Mouse (Mus musculus) testis, adult 2 months (tissue): ENCODE results near the gene Klf13. TPM values are rescaled to one million over a fixed set of nuclear protein-coding genes. Genes with fewer than 3 reads are reported as not detected.
A peak's percentile ranks its signal among the peaks of the same experiment; 100 is the strongest.

Experiments used
- H3K27ac ChIP-seq: fragments of 200-500 bp; 2 replicates; pipeline ENCODE4 v1.5.1; 2012; ENCODE audit warnings: low read depth, low read length; ENCODE audit not compliant: control insufficient read depth, insufficient read depth
- H3K27me3 ChIP-seq: fragments of 200-500 bp; 2 replicates; pipeline ENCODE4 v1.6.1; 2012; ENCODE audit warnings: mild to moderate bottlenecking, low read length, moderate library complexity; ENCODE audit not compliant: control insufficient read depth, insufficient read depth
- H3K36me3 ChIP-seq: fragments of 200-500 bp; 2 replicates; pipeline ENCODE4 v1.6.1; 2012; ENCODE audit warnings: mild to moderate bottlenecking, low read length; ENCODE audit not compliant: control insufficient read depth, insufficient read depth
- H3K4me1 ChIP-seq: fragments of 200-500 bp; 2 replicates; pipeline ENCODE4 v1.6.1; 2012; ENCODE audit warnings: low read length; ENCODE audit not compliant: control insufficient read depth, insufficient read depth
- H3K4me3 ChIP-seq: fragments of 200-500 bp; 2 replicates; pipeline ENCODE4 v1.5.1; 2012; ENCODE audit warnings: low read depth, mild to moderate bottlenecking, low read length, moderate library complexity, mixed read lengths; ENCODE audit not compliant: control insufficient read depth
- CTCF ChIP-seq: fragments of 200-500 bp; IDR thresholded peaks from 2 replicates; pipeline ENCODE4 v1.5.1; 2012; ENCODE audit warnings: low read depth, mild to moderate bottlenecking, inconsistent platforms, low read length, moderate library complexity; ENCODE audit not compliant: control insufficient read depth, insufficient read depth, insufficient replicate concordance
- POLR2A ChIP-seq: fragments of 200-500 bp; IDR thresholded peaks from 2 replicates; pipeline ENCODE4 v1.6.1; 2012; ENCODE audit warnings: low read depth, mild to moderate bottlenecking, inconsistent platforms, low read length, moderate library complexity; ENCODE audit not compliant: control insufficient read depth
- polyA plus RNA-seq: library from polyadenylated mRNA; depleted of rRNA; stranded (reverse); fragments of >200 nt; gene quantifications from 2 replicates; pipeline ENCODE4 v1.2.3, GENCODE M21; 2012

Gene Klf13
- polyA plus RNA-seq, 1 experiment: 2.8 TPM

DNA sequence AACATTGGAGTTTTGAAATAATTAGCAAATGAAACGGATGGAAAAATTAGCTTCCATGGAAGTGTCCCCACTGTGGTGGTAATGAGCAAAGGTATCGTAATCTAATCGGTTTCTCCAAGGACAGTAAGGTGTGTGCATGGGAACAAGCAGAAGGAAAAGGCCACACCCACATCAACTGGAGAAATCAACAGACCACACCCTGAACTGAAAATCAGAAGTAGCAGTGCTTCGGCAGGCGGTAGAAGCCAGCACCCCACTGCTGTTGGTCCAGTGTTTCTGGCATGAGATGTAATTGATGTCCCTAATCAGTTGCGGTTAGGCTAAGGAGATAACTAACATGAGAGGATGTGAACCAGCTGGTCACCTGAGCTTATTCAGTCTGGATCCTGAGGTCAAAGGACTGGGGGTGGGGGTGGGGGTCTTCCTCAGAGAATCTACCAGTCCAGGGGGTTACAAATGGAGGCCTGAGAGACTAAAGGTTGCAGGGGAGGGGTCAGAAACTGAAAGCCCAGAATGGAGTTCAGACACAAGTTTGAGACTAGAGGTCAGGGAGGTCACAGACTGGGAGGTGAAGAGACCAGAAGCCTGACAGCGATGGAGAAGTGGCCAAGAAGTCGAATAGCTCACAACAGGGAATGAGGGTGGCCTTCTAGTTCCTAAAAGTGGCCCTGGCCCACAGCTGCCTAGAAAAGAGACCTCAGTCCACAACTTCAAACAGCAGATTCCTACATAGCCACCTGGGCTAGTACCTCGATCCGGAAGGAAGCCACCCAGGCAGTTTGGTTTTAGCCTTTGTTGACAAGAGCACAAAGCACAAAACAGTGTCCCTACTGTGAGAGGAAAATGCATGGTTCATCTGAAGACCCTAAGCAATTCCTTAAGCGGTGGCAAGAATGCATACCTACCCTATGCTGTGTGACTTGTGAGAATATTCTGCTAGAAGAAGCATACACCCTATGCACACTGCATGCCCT, 9.1 kb upstream of the Klf13 start:
- Histone ChIP-seq H3K4me3 (no peak overlapping the region), H3K4me1 (no peaks in the 10 kb centered on the region), H3K27ac (no peak overlapping the region), H3K27me3 (no peaks in the 10 kb centered on the region), H3K36me3 (no peaks in the 10 kb centered on the region)
- TF ChIP-seq POLR2A (no peak), CTCF (no peak)

DNA sequence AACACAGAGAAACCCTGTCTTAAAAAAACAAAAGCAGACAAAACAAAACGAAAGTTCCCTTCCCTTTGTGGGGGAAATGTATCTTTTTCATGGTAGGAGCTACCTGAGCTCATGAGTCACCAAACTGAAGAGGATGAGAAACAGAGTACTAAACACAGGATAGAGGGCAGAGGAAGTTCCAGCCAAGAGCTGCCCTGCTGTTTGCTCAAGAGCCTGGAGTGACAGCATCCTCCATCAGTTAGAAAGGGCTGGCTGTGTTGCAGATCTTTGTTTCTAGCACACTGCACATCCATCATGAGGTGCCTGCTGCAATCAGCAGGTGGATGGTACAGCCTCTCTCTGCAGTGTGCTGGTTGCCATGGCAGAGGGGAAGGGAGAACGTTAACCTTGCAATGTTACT, 5.2 kb upstream of the Klf13 start:
- no peaks in the 10 kb centered on the region for H3K36me3 ChIP-seq
- no peak overlapping the region for H3K27ac ChIP-seq
- no peak overlapping the region for H3K4me3 ChIP-seq
- H3K4me1 ChIP-seq: peaks cover 9% of the 10 kb centered on the region
- TF ChIP-seq CTCF (no peak), POLR2A (no peak)
- H3K27me3 ChIP-seq: no peaks in the 10 kb centered on the region

DNA sequence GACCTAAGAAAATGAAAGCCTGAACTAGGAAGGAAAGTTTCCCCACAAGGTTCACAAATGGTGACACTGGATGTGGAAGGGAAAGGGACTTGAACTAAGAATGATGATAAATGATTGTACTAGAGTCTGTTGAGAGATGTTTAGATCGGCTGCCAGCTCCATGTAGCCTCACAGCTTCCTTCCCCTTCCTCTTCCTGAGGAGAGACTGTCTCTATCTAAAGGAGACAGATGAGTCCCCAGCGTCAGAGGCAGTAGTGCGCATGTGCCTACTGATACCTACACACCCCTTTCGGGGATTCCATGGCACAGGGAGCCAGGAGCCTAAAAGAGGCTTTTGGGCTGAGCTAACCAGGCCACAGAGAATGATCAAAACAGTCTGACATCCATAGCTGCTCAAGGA, 2.8 kb upstream of the Klf13 start:
- no peaks in the 10 kb centered on the region for H3K36me3 ChIP-seq
- H3K27ac ChIP-seq: no peak overlapping the region
- no peaks in the 10 kb centered on the region for H3K27me3 ChIP-seq
- no peak overlapping the region for H3K4me3 ChIP-seq
- peaks cover 15% of the 10 kb centered on the region for H3K4me1 ChIP-seq
- TF ChIP-seq CTCF: no peak
- no peak for TF ChIP-seq POLR2A

DNA sequence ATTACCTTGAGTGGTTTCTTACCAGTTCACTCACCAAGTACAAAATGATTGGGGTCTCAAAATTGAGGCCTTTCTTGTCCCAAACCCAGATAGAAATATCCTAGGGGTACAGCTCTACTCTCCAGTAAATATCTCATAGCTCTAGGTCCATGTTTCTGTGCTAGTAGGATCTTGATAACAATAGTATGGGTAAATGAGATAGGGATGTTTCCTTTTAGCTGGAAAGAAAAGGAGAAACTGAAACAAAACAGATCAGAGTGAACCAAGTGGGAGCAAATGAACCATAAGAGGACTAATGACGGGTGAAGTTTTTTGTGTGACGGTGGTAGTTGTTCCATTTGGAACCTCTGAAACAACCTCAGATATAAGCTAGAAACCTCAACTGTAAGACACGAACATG, 2.3 kb upstream of the Klf13 start:
- TF ChIP-seq CTCF (no peak), POLR2A (no peak)

DNA sequence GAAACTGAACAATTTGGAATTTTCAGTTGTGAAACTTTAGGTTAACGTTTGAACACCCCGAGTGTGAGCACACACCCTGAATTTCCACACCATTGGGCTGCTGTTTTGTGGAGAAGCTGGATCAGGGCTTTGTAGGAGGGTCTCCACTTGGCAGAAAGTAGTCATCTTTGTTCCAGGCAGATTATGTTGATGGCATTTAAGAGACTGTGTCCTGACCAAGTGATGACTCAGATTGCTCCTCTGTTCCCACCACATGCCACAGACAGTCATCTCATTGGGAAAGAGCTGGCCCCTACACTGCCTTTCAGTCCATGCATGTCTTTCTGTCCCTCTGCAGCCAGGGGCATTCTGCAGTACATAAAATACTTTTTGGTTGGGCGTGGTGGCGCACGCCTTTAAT, 1.6 kb upstream of the Klf13 start:
- H3K36me3 ChIP-seq: no peaks in the 10 kb centered on the region
- no peak overlapping the region for H3K27ac ChIP-seq
- H3K4me3 ChIP-seq: no peak overlapping the region
- H3K4me1 ChIP-seq: peaks cover 23% of the 10 kb centered on the region
- no peak for TF ChIP-seq POLR2A
- TF ChIP-seq CTCF: no peak
- H3K27me3 ChIP-seq: no peaks in the 10 kb centered on the region

More for the DNA sequence above, 2.3 kb upstream of the Klf13 start:
- Histone ChIP-seq H3K27ac (no peak overlapping the region), H3K27me3 (no peaks in the 10 kb centered on the region), H3K4me3 (no peak overlapping the region), H3K36me3 (no peaks in the 10 kb centered on the region), H3K4me1 (peaks cover 20% of the 10 kb centered on the region)

DNA sequence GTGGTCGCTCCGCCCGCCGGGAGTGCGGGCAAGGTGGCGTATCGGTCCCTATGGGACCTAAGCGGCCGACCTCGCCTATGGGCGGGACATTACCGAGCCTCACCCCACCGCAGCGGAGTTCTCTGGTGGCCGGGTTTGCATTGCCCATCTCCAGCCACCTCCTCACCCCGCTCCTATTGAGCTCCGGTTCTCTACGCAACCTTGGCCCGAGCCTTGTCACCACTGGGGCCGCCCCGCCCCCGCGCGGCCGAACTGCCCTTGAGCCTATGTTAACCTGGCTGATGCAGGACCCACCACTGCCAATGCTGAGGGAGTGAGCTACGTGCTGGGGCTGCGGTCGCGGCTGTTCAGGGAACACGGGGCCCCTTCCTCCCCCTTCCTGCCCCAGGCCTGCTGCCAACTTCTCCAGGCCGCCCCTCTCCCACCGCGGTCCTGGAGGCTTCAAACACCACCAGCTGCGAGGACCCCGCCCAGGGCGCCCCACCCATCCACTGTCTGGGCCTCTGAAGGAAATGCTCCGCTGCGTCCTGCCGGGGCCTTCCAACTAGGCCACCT, 759 bp upstream of the Klf13 start:
- Histone ChIP-seq H3K27ac (peak overlapping the region; percentile 82), H3K4me3 (peak overlapping the region; percentile 92), H3K36me3 (no peaks in the 10 kb centered on the region), H3K27me3 (no peaks in the 10 kb centered on the region), H3K4me1 (peaks cover 24% of the 10 kb centered on the region)
- TF ChIP-seq CTCF (0 out of 2 replicates have a peak, but pooled peaks have one; percentile 17), POLR2A (no peak)
